Mouse (Mus musculus): ENCODE measurements around the gene Slc37a1.

- no peak for TF ChIP-seq POLR2A (IDR thresholded peaks at IDR 0.05; ENCODE audit: insufficient read depth, low read depth, low read length)
- TF ChIP-seq CTCF (IDR thresholded peaks at IDR 0.05) = no peak
- TF ChIP-seq EP300 (IDR thresholded peaks at IDR 0.05; ENCODE audit: insufficient read depth, low read depth, low read length) = no peak
These were observed 16.8 kb upstream of the Slc37a1 start for GRCm38 (mm10) chr17:31269761-31270160.
